Mouse (Mus musculus) hindbrain, embryonic 12.5 days (tissue): Measurements from ENCODE around the gene Hoxc12. TPM values are rescaled to one million over a fixed set of nuclear protein-coding genes. Genes with fewer than 3 reads are reported as not detected.

Source experiments
- ATAC-seq: fragments of 200-750 bp; cut with Nextera tagmentation; 2 replicates; pipeline ENCODE4 v1.8.0; 2017; ENCODE audit warnings: moderate TSS enrichment; ENCODE audit not compliant: low FRiP score
- H3K27ac ChIP-seq: fragments of 300-500 bp; sonication (generic); 2 replicates; pipeline ENCODE4 v1.5.1; 2016; ENCODE audit warnings: mild to moderate bottlenecking
- H3K27me3 ChIP-seq: fragments of 300-500 bp; sonication (generic); 2 replicates; pipeline ENCODE4 v1.6.1; 2016; ENCODE audit warnings: mild to moderate bottlenecking
- H3K36me3 ChIP-seq: fragments of 300-500 bp; sonication (generic); 2 replicates; pipeline ENCODE4 v1.6.1; 2016; ENCODE audit warnings: mild to moderate bottlenecking
- H3K4me1 ChIP-seq: fragments of 300-500 bp; sonication (generic); 2 replicates; pipeline ENCODE4 v1.6.1; 2016
- H3K4me2 ChIP-seq: fragments of 300-500 bp; sonication (generic); replicated peaks from 2 replicates; pipeline ENCODE4 v1.6.1; 2016; ENCODE audit warnings: mild to moderate bottlenecking
- H3K4me3 ChIP-seq: fragments of 300-500 bp; sonication (generic); 2 replicates; pipeline ENCODE4 v1.5.1; 2016; ENCODE audit warnings: mild to moderate bottlenecking
- H3K9ac ChIP-seq: fragments of 300-500 bp; sonication (generic); 2 replicates; pipeline ENCODE4 v1.6.1; 2016; ENCODE audit warnings: mild to moderate bottlenecking, moderate library complexity
- H3K9me3 ChIP-seq: fragments of 300-500 bp; sonication (generic); replicated peaks from 2 replicates; pipeline ENCODE4 v1.6.1; 2016; ENCODE audit warnings: mild to moderate bottlenecking
- WGBS: fragments of 180-500 bp; shearing (Covaris S2); methylation state at CpG from one replicate; pipeline ENCODE4 v1.1.7; 2016; 5-methylcytosine and 5-hydroxymethylcytosine counted together
- polyA plus RNA-seq: library from polyadenylated mRNA; unstranded; fragments of >200 nt; fragmentation: Nextera tagmentation; extraction: Ambion mirVana; gene quantifications from 2 replicates; pipeline ENCODE4 v1.2.1, GENCODE M21; 2016

Hoxc12 gene
- polyA plus RNA-seq, 1 experiment from 2014 or later = not detected

GRCm38 (mm10) chr15:102921053-102922011 lies 15.2 kb upstream of the Hoxc12 start, which contains the start of gene Hoxc13:
Gene Hoxc13 (plus strand): TSS chr15:102921103.
- Histone ChIP-seq H3K9me3 (no peaks in the 10 kb centered on the region), H3K4me2 (peak within 1 kb of the TSS; percentile 37), H3K9ac (no peak within 1 kb of the TSS), H3K4me3 (peak within 1 kb of the TSS; percentile 16), H3K27ac (no peak within 1 kb of the TSS), H3K36me3 (no peaks in the 10 kb centered on the region), H3K4me1 (peaks cover 12% of the 10 kb centered on the region), H3K27me3 (peaks cover 98% of the 10 kb centered on the region)
- peak; percentile 61 for ATAC-seq
- 2% methylated on average over 73 of the region's 88 CpGs for WGBS

GRCm38 (mm10) chr15:102922012-102922362 lies 14.6 kb upstream of the Hoxc12 start:
- H3K36me3 ChIP-seq = no peaks in the 10 kb centered on the region
- H3K27me3 ChIP-seq = peaks cover 98% of the 10 kb centered on the region
- no peak overlapping the region for H3K4me2 ChIP-seq
- 0% methylated on average over 24 of the region's 24 CpGs for WGBS
- H3K27ac ChIP-seq = no peak overlapping the region
- H3K4me3 ChIP-seq = no peak overlapping the region; the same call in 1 of the 2 replicates
- no peak overlapping the region for H3K9ac ChIP-seq
- H3K9me3 ChIP-seq = no peaks in the 10 kb centered on the region
- no peak for ATAC-seq
- peaks cover 12% of the 10 kb centered on the region for H3K4me1 ChIP-seq

GRCm38 (mm10) chr15:102922636-102923500 lies 13.7 kb upstream of the Hoxc12 start:
- H3K36me3 ChIP-seq = no peaks in the 10 kb centered on the region
- H3K27me3 ChIP-seq = peaks cover 98% of the 10 kb centered on the region
- no peak overlapping the region for H3K4me3 ChIP-seq
- no peak overlapping the region for H3K27ac ChIP-seq
- 6% methylated on average over 6 of the region's 6 CpGs for WGBS
- no peak overlapping the region for H3K4me2 ChIP-seq
- H3K9ac ChIP-seq = no peak overlapping the region
- ATAC-seq = no peak
- H3K9me3 ChIP-seq = no peaks in the 10 kb centered on the region
- H3K4me1 ChIP-seq = peaks cover 12% of the 10 kb centered on the region

GRCm38 (mm10) chr15:102927032-102927645 lies 9.4 kb upstream of the Hoxc12 start:
- Histone ChIP-seq H3K9ac (no peak overlapping the region), H3K9me3 (no peaks in the 10 kb centered on the region), H3K36me3 (no peaks in the 10 kb centered on the region), H3K4me1 (no peaks in the 10 kb centered on the region), H3K4me2 (no peak overlapping the region), H3K27ac (no peak overlapping the region), H3K27me3 (peaks cover 98% of the 10 kb centered on the region), H3K4me3 (no peak overlapping the region)
- ATAC-seq = no peak
- under 1% methylated on average over 40 of the region's 40 CpGs for WGBS

- ATAC-seq = no peak
- H3K9me3 ChIP-seq = no peaks in the 10 kb centered on the region
- no peak overlapping the region for H3K4me2 ChIP-seq
- H3K4me1 ChIP-seq = no peaks in the 10 kb centered on the region
- under 1% methylated on average over 23 of the region's 23 CpGs for WGBS
- H3K27ac ChIP-seq = no peak overlapping the region
- H3K36me3 ChIP-seq = no peaks in the 10 kb centered on the region
- no peak overlapping the region for H3K4me3 ChIP-seq
- peaks cover 99% of the 10 kb centered on the region for H3K27me3 ChIP-seq
- no peak overlapping the region for H3K9ac ChIP-seq
Measured at GRCm38 (mm10) chr15:102931706-102932358, 4.7 kb upstream of the Hoxc12 start.

GRCm38 (mm10) chr15:102934438-102934837 lies 2.1 kb upstream of the Hoxc12 start:
- under 1% methylated on average over 12 of the region's 12 CpGs for WGBS
- Histone ChIP-seq H3K36me3 (no peaks in the 10 kb centered on the region), H3K27ac (no peak overlapping the region), H3K4me3 (no peak overlapping the region), H3K4me2 (no peak overlapping the region), H3K4me1 (no peaks in the 10 kb centered on the region), H3K9me3 (no peaks in the 10 kb centered on the region), H3K27me3 (peaks cover 99% of the 10 kb centered on the region), H3K9ac (no peak overlapping the region)
- no peak for ATAC-seq

- Histone ChIP-seq H3K9me3 (no peaks in the 10 kb centered on the region), H3K4me1 (no peaks in the 10 kb centered on the region), H3K9ac (no peak overlapping the region), H3K4me3 (no peak overlapping the region), H3K36me3 (no peaks in the 10 kb centered on the region), H3K27me3 (peaks cover 99% of the 10 kb centered on the region), H3K27ac (no peak overlapping the region), H3K4me2 (no peak overlapping the region)
- ATAC-seq = no peak
- WGBS = 0% methylated on average over 21 of the region's 27 CpGs
Measured at GRCm38 (mm10) chr15:102934897-102935296, 1.7 kb upstream of the Hoxc12 start.

GRCm38 (mm10) chr15:102937036-102937666 lies 594 bp downstream of the Hoxc12 start:
- Histone ChIP-seq H3K9me3 (no peaks in the 10 kb centered on the region), H3K36me3 (no peaks in the 10 kb centered on the region), H3K9ac (no peak overlapping the region), H3K27me3 (peaks cover 99% of the 10 kb centered on the region), H3K4me3 (no peak overlapping the region), H3K27ac (no peak overlapping the region), H3K4me1 (no peaks in the 10 kb centered on the region), H3K4me2 (no peak overlapping the region)
- ATAC-seq = no peak
- WGBS = 2% methylated on average over 50 of the region's 50 CpGs

GRCm38 (mm10) chr15:102939256-102940155 lies 2.9 kb downstream of the Hoxc12 start:
- H3K27ac ChIP-seq = no peak overlapping the region
- no peaks in the 10 kb centered on the region for H3K9me3 ChIP-seq
- ATAC-seq = no peak
- peaks cover 99% of the 10 kb centered on the region for H3K27me3 ChIP-seq
- 1% methylated on average over 27 of the region's 34 CpGs for WGBS
- no peaks in the 10 kb centered on the region for H3K36me3 ChIP-seq
- no peak overlapping the region for H3K9ac ChIP-seq
- H3K4me1 ChIP-seq = peaks cover 6% of the 10 kb centered on the region; the same call in 1 of the 2 replicates
- H3K4me2 ChIP-seq = no peak overlapping the region
- H3K4me3 ChIP-seq = no peak overlapping the region

GRCm38 (mm10) chr15:102942739-102943467 lies 6.3 kb downstream of the Hoxc12 start:
- no peak for ATAC-seq
- no peak overlapping the region for H3K9ac ChIP-seq
- H3K4me3 ChIP-seq = 0 out of 2 replicates have a peak overlapping the region, but pooled peaks have one; percentile 3
- no peak overlapping the region for H3K27ac ChIP-seq
- peak overlapping the region; percentile 19; the same call in 1 of the 2 replicates for H3K4me2 ChIP-seq
- H3K36me3 ChIP-seq = no peaks in the 10 kb centered on the region
- no peaks in the 10 kb centered on the region for H3K9me3 ChIP-seq
- peaks cover 6% of the 10 kb centered on the region; the same call in 1 of the 2 replicates for H3K4me1 ChIP-seq
- peaks cover 100% of the 10 kb centered on the region for H3K27me3 ChIP-seq
- WGBS = under 1% methylated on average over 53 of the region's 53 CpGs
